Mouse (Mus musculus) stomach, embryonic 14.5 days (tissue): ENCODE data around the gene Gpr156. TPM values are rescaled to one million over a fixed set of nuclear protein-coding genes. Genes with fewer than 3 reads are reported as not detected.

Source experiments
- ATAC-seq: fragments of 200-750 bp; cut with Nextera tagmentation; 2 replicates; pipeline ENCODE4 v1.8.0; 2017; ENCODE audit warnings: low read depth, moderate TSS enrichment; ENCODE audit not compliant: insufficient number of reproducible peaks, insufficient read depth, low FRiP score
- H3K27ac ChIP-seq: fragments of 300-500 bp; sonication (generic); 2 replicates; pipeline ENCODE4 v1.5.1; 2014; ENCODE audit warnings: mild to moderate bottlenecking, low read length, moderate library complexity, mixed read lengths
- H3K27me3 ChIP-seq: fragments of 300-500 bp; sonication (generic); 2 replicates; pipeline ENCODE4 v1.6.1; 2014; ENCODE audit warnings: low read length, control low read depth, mixed read lengths; ENCODE audit not compliant: control insufficient read depth, insufficient read depth
- H3K36me3 ChIP-seq: fragments of 300-500 bp; sonication (generic); 2 replicates; pipeline ENCODE4 v1.6.1; 2014; ENCODE audit warnings: mild to moderate bottlenecking, control low read depth, low read length, moderate library complexity, mixed read lengths; ENCODE audit not compliant: control insufficient read depth, insufficient read depth
- H3K4me1 ChIP-seq: fragments of 300-500 bp; sonication (generic); 2 replicates; pipeline ENCODE4 v1.6.1; 2014; ENCODE audit warnings: low read length, control low read depth, mixed read lengths; ENCODE audit not compliant: control insufficient read depth, insufficient read depth
- H3K4me2 ChIP-seq: fragments of 300-500 bp; sonication (generic); replicated peaks from 2 replicates; pipeline ENCODE4 v1.6.1; 2014; ENCODE audit warnings: low read depth, low read length, control low read depth
- H3K4me3 ChIP-seq: fragments of 300-500 bp; sonication (generic); 2 replicates; pipeline ENCODE4 v1.5.1; 2014; ENCODE audit warnings: low read depth, low read length, control low read depth
- H3K9ac ChIP-seq: fragments of 300-500 bp; sonication (generic); replicated peaks from 2 replicates; pipeline ENCODE4 v1.6.1; 2014; ENCODE audit warnings: low read depth, mild to moderate bottlenecking, control low read depth, low read length, moderate library complexity, mixed read lengths
- H3K9me3 ChIP-seq: fragments of 300-500 bp; sonication (generic); 2 replicates; pipeline ENCODE4 v1.6.1; 2016; ENCODE audit warnings: low read depth, low read length, control low read depth; ENCODE audit not compliant: control insufficient read depth
- WGBS: fragments of 180-500 bp; shearing (Covaris S2); extraction: QIAGEN DNeasy Blood & Tissue Kit; methylation state at CpG from one replicate; pipeline ENCODE4 v1.1.7; 2014; 5-methylcytosine and 5-hydroxymethylcytosine counted together
- polyA plus RNA-seq: library from polyadenylated mRNA; unstranded; fragments of >200 nt; fragmentation: Nextera tagmentation; extraction: Ambion mirVana; gene quantifications from 2 replicates; pipeline ENCODE4 v1.2.1, GENCODE M21; 2014

Gene Gpr156
- polyA plus RNA-seq, 1 experiment from 2014 or later, result 0.39 TPM

DNA sequence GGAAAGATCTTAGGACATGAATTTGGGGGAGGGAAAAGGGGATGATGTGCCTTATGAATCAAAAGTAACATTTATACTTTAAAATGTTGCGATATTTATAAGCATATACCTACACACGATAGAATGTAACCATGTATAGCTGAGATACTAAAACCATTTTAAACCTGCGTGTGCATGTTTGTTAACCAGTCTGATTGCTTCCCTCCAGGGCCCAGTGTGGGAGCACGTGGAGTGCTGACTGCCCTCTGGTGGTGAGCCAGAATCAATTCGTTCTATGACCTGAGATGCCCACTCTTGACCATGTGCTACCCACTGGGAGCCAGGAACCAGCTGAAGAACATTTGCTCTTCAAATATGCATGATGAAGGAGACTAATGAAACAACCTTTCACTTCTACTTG lies 30.9 kb downstream of the Gpr156 start:
- no peak for ATAC-seq
- Histone ChIP-seq H3K27me3 (no peaks in the 10 kb centered on the region), H3K9me3 (no peaks in the 10 kb centered on the region), H3K36me3 (no peaks in the 10 kb centered on the region), H3K4me1 (no peaks in the 10 kb centered on the region), H3K4me3 (no peak overlapping the region), H3K27ac (no peak overlapping the region), H3K9ac (no peak overlapping the region), H3K4me2 (no peak overlapping the region)
- WGBS, result 40% methylated on average over 5 of the region's 5 CpGs

DNA sequence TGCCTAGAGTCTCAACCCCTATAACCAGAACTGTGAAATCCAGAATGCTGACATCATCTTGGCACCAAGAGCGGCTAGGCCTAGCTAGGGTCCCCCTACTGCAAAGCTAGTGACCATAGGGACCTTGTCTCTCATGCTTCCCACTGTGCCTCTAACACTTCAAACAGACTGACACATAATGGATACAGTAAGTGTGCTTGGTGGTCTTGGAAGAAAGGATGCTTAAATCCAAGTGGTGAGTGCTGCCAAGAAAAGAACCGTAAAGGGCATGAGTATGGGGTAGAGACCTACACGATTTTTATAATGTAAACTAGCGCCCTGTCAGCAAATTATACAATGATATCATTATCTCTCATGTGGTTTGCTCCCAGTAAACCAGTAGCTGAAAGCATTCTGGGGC lies 32.1 kb downstream of the Gpr156 start:
- Histone ChIP-seq H3K4me3 (no peak overlapping the region), H3K36me3 (no peaks in the 10 kb centered on the region), H3K27me3 (no peaks in the 10 kb centered on the region), H3K4me2 (no peak overlapping the region), H3K27ac (no peak overlapping the region), H3K9me3 (no peaks in the 10 kb centered on the region), H3K4me1 (no peaks in the 10 kb centered on the region), H3K9ac (no peak overlapping the region)
- WGBS, result 72% methylated on average over 4 of the region's 4 CpGs
- ATAC-seq, result no peak

DNA sequence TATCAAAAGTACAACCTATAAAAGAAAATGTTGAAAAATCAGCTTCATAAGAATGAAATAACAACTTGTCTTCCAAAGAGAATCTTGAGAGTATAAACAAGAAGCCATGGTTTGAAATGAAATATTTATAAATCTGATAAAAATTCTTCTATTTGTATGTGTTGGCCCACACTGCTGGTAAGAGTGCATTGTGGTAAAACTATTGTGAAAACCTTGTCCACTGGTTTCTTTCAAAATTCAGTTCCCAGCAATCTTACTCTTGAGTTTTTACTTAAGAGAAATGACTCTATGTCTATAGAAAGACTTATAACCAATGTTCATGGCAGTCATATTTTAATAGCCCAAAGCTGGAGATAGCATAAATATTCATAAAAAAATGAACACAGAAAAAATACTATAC lies 34.9 kb downstream of the Gpr156 start:
- H3K4me1 ChIP-seq, result peaks cover 4% of the 10 kb centered on the region; the same call in 1 of the 2 replicates
- no peak for ATAC-seq

DNA sequence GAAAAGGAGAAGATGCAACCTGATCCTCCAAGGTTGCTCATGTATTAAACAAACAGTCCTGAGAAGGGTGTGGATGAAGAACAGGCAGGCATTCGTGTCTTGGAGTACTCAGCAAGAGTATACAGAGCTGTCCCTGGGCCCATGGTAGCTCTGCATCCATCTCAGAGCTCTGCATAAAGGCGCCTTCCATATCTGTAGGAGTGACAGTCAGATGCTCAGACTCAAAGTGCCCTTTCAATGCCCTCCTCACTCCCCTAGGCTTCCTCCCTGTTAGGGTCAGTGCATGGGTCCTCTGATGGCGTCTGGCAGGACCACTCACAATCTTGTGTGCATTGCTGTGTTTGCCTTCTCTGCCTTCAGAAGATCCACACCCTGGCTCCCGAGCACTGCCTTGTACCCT lies 36.9 kb downstream of the Gpr156 start:
- Histone ChIP-seq H3K4me3 (no peak overlapping the region), H3K4me1 (peaks cover 4% of the 10 kb centered on the region; the same call in 1 of the 2 replicates), H3K36me3 (no peaks in the 10 kb centered on the region), H3K9me3 (no peaks in the 10 kb centered on the region), H3K4me2 (no peak overlapping the region), H3K27ac (no peak overlapping the region), H3K27me3 (no peaks in the 10 kb centered on the region), H3K9ac (no peak overlapping the region)
- ATAC-seq, result no peak
- 52% methylated on average over 4 of the region's 4 CpGs for WGBS

More for the DNA sequence above, 34.9 kb downstream of the Gpr156 start:
- H3K4me3 ChIP-seq, result no peak overlapping the region
- H3K9ac ChIP-seq, result no peak overlapping the region
- no peak overlapping the region for H3K4me2 ChIP-seq
- H3K27me3 ChIP-seq, result no peaks in the 10 kb centered on the region
- H3K27ac ChIP-seq, result no peak overlapping the region
- H3K36me3 ChIP-seq, result no peaks in the 10 kb centered on the region
- no peaks in the 10 kb centered on the region for H3K9me3 ChIP-seq

DNA sequence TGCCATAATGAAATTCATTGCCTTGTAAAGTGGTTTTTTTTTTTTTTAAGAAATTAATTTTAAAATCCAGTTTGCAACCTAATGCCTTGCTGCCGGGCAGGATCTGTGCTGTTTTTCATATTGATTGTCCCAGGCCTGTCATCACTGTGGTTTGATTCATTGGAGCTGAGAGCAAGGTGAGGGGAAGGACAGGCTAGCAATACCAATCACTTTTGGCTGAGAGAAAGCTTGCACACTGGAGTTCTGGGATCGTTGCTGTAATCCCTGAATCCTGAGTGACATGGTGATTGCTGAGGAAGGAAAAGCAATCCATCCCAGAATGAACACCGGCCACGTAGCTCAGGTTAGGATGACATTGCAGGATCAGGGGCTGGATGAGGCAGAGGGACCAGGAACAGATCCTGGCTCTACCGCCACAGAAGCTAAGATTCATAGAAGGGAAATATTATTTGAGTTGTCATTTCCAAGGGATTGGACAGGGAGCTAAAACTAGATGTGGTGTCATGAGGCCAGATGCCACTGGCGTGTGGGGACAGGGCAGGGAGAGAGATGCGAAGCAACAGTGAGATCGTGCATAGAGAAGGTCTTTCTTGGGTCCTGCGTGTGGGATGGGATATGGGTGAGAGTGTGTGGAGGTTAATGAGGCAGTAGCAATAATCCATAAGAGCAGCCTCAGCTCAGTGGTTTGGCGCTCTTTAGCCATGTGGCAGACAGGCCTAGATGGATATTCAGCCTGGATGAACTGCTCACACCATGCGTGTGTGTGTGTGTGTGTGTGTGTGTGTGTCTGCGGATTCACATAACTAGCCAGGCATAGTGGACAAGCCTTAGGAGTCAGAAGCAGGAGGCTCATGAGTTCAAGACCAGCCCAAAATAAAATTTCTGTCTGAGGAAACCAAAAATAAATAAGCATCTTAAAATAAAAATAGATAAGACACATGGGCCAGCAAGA lies 38.0 kb downstream of the Gpr156 start:
- H3K4me2 ChIP-seq, result no peak overlapping the region
- no peak overlapping the region for H3K4me3 ChIP-seq
- no peaks in the 10 kb centered on the region for H3K27me3 ChIP-seq
- no peaks in the 10 kb centered on the region for H3K9me3 ChIP-seq
- H3K27ac ChIP-seq, result no peak overlapping the region
- peaks cover 4% of the 10 kb centered on the region; the same call in 1 of the 2 replicates for H3K4me1 ChIP-seq
- no peaks in the 10 kb centered on the region for H3K36me3 ChIP-seq
- ATAC-seq, result no peak
- WGBS, result 73% methylated on average over 12 of the region's 12 CpGs
- no peak overlapping the region for H3K9ac ChIP-seq

DNA sequence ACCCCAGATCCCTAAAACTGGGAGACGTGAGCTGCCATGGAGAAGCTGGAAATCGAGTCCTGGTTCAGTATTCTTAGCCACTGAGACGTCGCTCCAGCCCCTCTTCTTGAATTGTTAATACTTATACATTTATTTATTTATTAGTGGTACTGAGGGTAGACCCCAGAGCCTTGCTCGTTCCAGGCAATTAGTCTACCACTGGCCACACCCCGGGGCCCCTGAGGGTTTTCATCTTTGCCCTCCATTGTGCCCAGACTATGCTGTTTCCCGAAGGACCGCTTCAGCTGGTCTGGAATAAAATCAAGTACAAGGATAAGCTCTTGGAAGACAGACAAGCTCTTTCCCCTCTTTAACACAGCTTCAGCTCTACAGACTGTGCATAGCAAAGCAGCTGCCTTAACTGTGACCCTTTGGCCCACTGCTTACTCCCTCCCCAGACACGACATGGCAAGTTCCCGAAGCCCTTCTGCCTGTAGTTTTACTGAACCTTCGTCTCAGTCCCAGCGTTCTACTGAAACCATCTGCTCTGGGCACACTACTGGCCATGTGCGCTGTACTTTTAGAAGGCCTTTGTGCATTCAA lies 39.1 kb downstream of the Gpr156 start:
- Histone ChIP-seq H3K27me3 (no peaks in the 10 kb centered on the region), H3K27ac (no peak overlapping the region), H3K9me3 (no peaks in the 10 kb centered on the region), H3K4me2 (no peak overlapping the region), H3K4me3 (no peak overlapping the region), H3K9ac (no peak overlapping the region), H3K4me1 (peaks cover 4% of the 10 kb centered on the region; the same call in 1 of the 2 replicates), H3K36me3 (no peaks in the 10 kb centered on the region)
- ATAC-seq, result peak; percentile 29; the same call in 1 of the 2 replicates
- 57% methylated on average over 13 of the region's 13 CpGs for WGBS

DNA sequence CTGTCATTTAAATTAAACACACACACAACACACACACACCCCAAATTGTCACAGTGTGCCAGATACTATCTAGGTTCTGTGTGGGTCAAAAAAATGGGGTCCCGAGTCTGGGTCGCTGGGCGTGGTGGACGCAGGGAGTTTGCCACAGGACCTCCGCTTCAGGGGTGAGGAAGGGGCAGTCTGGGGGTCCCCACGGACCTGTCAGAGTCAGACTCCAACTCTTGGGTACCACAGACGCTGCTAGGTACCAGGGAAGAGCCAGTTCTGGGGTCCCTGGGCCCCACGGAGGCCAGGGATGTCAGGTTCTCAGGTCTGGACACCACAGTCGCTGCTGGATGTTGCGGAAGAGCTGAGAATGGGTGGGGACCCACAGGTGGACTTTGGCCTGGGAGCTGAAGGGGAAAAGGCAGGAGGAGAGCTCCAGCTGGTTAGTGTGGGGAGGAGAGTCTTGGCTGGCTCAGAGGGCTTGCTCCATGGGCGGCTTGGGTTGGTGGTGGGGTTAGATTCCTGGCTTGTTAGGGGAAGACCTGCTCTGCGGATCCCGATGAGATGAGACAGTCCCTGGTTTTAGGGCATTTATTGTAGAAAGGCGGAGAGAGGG lies 39.9 kb downstream of the Gpr156 start:
- H3K4me3 ChIP-seq, result no peak overlapping the region
- no peak overlapping the region for H3K9ac ChIP-seq
- WGBS, result 80% methylated on average over 14 of the region's 14 CpGs
- peaks cover 4% of the 10 kb centered on the region; the same call in 1 of the 2 replicates for H3K4me1 ChIP-seq
- H3K9me3 ChIP-seq, result no peaks in the 10 kb centered on the region
- no peak overlapping the region for H3K4me2 ChIP-seq
- no peaks in the 10 kb centered on the region for H3K36me3 ChIP-seq
- no peaks in the 10 kb centered on the region for H3K27me3 ChIP-seq
- 0 out of 2 replicates have a peak overlapping the region, but pooled peaks have one; percentile 33 for H3K27ac ChIP-seq
- ATAC-seq, result peak; percentile 59; the same call in 1 of the 2 replicates

DNA sequence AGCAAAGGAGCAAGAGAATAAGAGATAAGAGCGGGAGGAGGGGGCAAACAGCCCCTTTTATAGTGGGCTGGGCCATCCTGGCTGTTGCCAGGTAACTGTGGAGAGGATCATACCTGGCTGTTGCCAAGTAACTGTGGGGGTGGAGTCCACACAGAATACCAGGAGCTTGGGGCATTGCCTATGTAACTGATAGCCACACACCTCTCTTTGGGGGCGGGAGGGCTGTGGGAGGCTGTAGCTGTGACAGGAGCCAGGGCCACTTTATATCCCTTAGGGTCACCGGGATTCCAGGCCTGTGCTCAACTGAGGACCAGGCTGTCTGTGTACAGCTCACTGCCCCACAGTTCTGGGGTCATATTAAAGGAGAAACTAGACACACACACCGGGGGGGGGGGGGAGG lies 40.5 kb downstream of the Gpr156 start:
- Histone ChIP-seq H3K4me1 (peaks cover 4% of the 10 kb centered on the region; the same call in 1 of the 2 replicates), H3K27me3 (no peaks in the 10 kb centered on the region), H3K36me3 (no peaks in the 10 kb centered on the region), H3K4me3 (no peak overlapping the region), H3K9me3 (no peaks in the 10 kb centered on the region), H3K27ac (no peak overlapping the region), H3K9ac (no peak overlapping the region), H3K4me2 (no peak overlapping the region)
- peak; percentile 15; the same call in 1 of the 2 replicates for ATAC-seq
- WGBS, result 52% methylated on average over 4 of the region's 4 CpGs
